Mouse (Mus musculus) kidney, adult 2 months (tissue): Measurements from ENCODE around the gene Hormad2. TPM values are rescaled to one million over a fixed set of nuclear protein-coding genes. Genes with fewer than 3 reads are reported as not detected.

Experiments
- DNase-seq: peaks from one replicate; pipeline ENCODE4 v3.0.0; 2021
- H3K27ac ChIP-seq: fragments of 200-500 bp; 2 replicates; pipeline ENCODE4 v1.5.1; 2012; ENCODE audit warnings: low read depth, low read length, control low read depth, inconsistent platforms; ENCODE audit not compliant: insufficient read depth
- H3K27me3 ChIP-seq: fragments of 200-500 bp; replicated peaks from 2 replicates; pipeline ENCODE4 v1.6.1; 2012; ENCODE audit warnings: mild to moderate bottlenecking, moderate library complexity, low read length, inconsistent platforms; ENCODE audit not compliant: control insufficient read depth, insufficient read depth
- H3K36me3 ChIP-seq: fragments of 200-500 bp; 2 replicates; pipeline ENCODE4 v1.6.1; 2012; ENCODE audit warnings: mild to moderate bottlenecking, moderate library complexity, low read length, inconsistent platforms; ENCODE audit not compliant: control insufficient read depth, insufficient read depth
- H3K4me1 ChIP-seq: fragments of 200-500 bp; 2 replicates; pipeline ENCODE4 v1.6.1; 2011; ENCODE audit warnings: low read length; ENCODE audit not compliant: control insufficient read depth, insufficient read depth
- H3K4me3 ChIP-seq: fragments of 200-500 bp; 2 replicates; pipeline ENCODE4 v1.5.1; 2011; ENCODE audit warnings: mild to moderate bottlenecking, low read depth, low read length, control low read depth; ENCODE audit not compliant: insufficient read depth
- CTCF ChIP-seq: fragments of 200-500 bp; conservative IDR thresholded peaks from 2 replicates; pipeline ENCODE4 v1.5.1; 2011; ENCODE audit warnings: low read depth, mild to moderate bottlenecking, control low read depth, low read length, moderate library complexity, mixed read lengths; ENCODE audit not compliant: insufficient read depth, insufficient read length
- POLR2A ChIP-seq: fragments of 200-500 bp; IDR thresholded peaks from one replicate; pipeline ENCODE4 v1.6.1; 2011; ENCODE audit warnings: low read depth, low read length, control low read depth
- WGBS: fragments of 180-500 bp; shearing (Covaris S2); methylation state at CpG from one replicate; pipeline ENCODE4 v1.1.7; 2018; 5-methylcytosine and 5-hydroxymethylcytosine counted together
- polyA plus RNA-seq: library from polyadenylated mRNA; depleted of rRNA; stranded (reverse); fragments of >200 nt; gene quantifications from 2 replicates; pipeline ENCODE4 v1.2.3, GENCODE M21; 2012; rRNA removed

Gene Hormad2
- polyA plus RNA-seq, 1 experiment = not detected

GRCm38 (mm10) chr11:4299735-4300474 is 141.0 kb downstream of the Hormad2 start:
- peaks cover 16% of the 10 kb centered on the region for H3K4me1 ChIP-seq
- TF ChIP-seq CTCF = no peak
- H3K27me3 ChIP-seq = no peaks in the 10 kb centered on the region
- H3K27ac ChIP-seq = no peak overlapping the region
- no peak overlapping the region for H3K4me3 ChIP-seq
- WGBS = 50% methylated on average over 14 of the region's 14 CpGs
- no peaks in the 10 kb centered on the region for H3K36me3 ChIP-seq
- peak; percentile 44 for DNase-seq

- peak; percentile 61 for DNase-seq
- Histone ChIP-seq H3K27me3 (no peaks in the 10 kb centered on the region), H3K4me1 (peaks cover 21% of the 10 kb centered on the region), H3K27ac (no peak overlapping the region), H3K36me3 (no peaks in the 10 kb centered on the region), H3K4me3 (no peak overlapping the region)
- no peak for TF ChIP-seq CTCF
- no peak for TF ChIP-seq POLR2A
- 36% methylated on average over 12 of the region's 12 CpGs for WGBS
Measured at GRCm38 (mm10) chr11:4299191-4299590, 141.7 kb downstream of the Hormad2 start.

- DNase-seq = no peak
- H3K36me3 ChIP-seq = no peaks in the 10 kb centered on the region
- WGBS = 51% methylated on average over 7 of the region's 7 CpGs
- H3K4me1 ChIP-seq = peaks cover 21% of the 10 kb centered on the region
- no peak for TF ChIP-seq POLR2A
- TF ChIP-seq CTCF = no peak
- H3K27me3 ChIP-seq = no peaks in the 10 kb centered on the region
- no peak overlapping the region for H3K4me3 ChIP-seq
- H3K27ac ChIP-seq = no peak overlapping the region
Measured at GRCm38 (mm10) chr11:4298615-4299014, 142.3 kb downstream of the Hormad2 start.

GRCm38 (mm10) chr11:4297753-4298152 is 143.2 kb downstream of the Hormad2 start:
- no peak for DNase-seq
- no peak overlapping the region for H3K27ac ChIP-seq
- peaks cover 21% of the 10 kb centered on the region for H3K4me1 ChIP-seq
- no peaks in the 10 kb centered on the region for H3K27me3 ChIP-seq
- no peak overlapping the region for H3K4me3 ChIP-seq
- H3K36me3 ChIP-seq = no peaks in the 10 kb centered on the region
- WGBS = 72% methylated on average over 3 of the region's 3 CpGs
- no peak for TF ChIP-seq POLR2A
- no peak for TF ChIP-seq CTCF

- WGBS = 81% methylated on average over 10 of the region's 10 CpGs
- DNase-seq = no peak
- H3K27ac ChIP-seq = no peak overlapping the region
- no peaks in the 10 kb centered on the region for H3K27me3 ChIP-seq
- H3K4me1 ChIP-seq = peaks cover 21% of the 10 kb centered on the region
- no peaks in the 10 kb centered on the region for H3K36me3 ChIP-seq
- no peak overlapping the region for H3K4me3 ChIP-seq
- TF ChIP-seq CTCF = no peak
- TF ChIP-seq POLR2A = no peak
Measured at GRCm38 (mm10) chr11:4296610-4297275, 144.2 kb downstream of the Hormad2 start.

Other genes starting within 250 kb of the Hormad2 start
- gene Castor1, start 222.9 kb downstream of the Hormad2 start, polyA plus RNA-seq = 15.8 and 16.3 TPM in 2 replicates
- 0.07 and 0.20 TPM in 2 replicates for gene Osm, start 204.7 kb downstream of the Hormad2 start, polyA plus RNA-seq
- gene Lif, start 183.5 kb downstream of the Hormad2 start, polyA plus RNA-seq = 0.56 and 0.67 TPM in 2 replicates
- gene Mtmr3, start 153.8 kb upstream of the Hormad2 start, polyA plus RNA-seq = 30.4 and 31.8 TPM in 2 replicates
- not detected in 2 replicates for gene Gm11032, start 179.0 kb upstream of the Hormad2 start, polyA plus RNA-seq
- 17.7 and 18.0 TPM in 2 replicates for gene Ascc2, start 196.6 kb upstream of the Hormad2 start, polyA plus RNA-seq